Mouse (Mus musculus) frontal cortex, postnatal 14 days (tissue): Measurements from ENCODE around the gene Kat14.
"Not testable (repeated sequence)": the region's sequence is repeated elsewhere in the genome, so short reads cannot be mapped to it uniquely, and the experiment has no call there.

ENCODE experiments used
- DNase-seq, 2 experiments: peaks; one replicate each; pipeline ENCODE4 v3.0.0; 2022; ENCODE audit warnings: low spot score in 2 of 2

Kat14 gene

DNA sequence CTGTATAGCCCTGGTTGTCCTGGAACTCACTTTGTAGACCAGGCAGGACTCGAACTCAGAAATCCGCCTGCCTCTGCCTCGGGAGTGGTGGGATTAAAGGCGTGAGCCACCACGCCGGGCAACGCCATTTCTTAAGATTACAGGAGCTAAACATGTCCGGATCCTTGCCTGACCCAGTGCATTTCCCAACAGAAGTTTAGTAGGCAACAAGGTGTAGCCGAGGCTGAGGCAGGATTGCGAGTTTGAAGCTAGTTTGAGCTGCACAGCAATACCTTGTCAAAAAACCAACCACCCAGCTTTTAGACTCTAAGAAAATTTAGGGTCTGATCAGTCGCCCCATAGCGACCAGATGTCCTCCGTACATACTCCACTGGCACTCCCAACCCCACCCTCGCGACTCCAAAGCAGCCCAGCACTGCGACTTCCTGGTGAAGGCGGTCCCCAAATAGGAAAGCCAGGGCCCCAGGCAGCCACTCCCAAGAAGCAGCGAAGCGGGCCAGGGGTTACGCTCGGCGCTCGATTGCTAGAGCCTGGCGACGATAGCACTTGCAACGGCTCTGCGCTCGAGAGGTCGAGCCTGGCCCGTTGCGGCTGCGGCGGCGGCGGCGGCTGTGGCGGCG lies at the start of gene Kat14, which contains the start of gene Pet117:
Kat14 (plus strand) TSS at position 584 of the 620 bp plus-strand sequence.
Pet117 (plus strand) TSS at position 597 of the 620 bp plus-strand sequence.
- DNase-seq, result peak; percentile 84 to 85

DNA sequence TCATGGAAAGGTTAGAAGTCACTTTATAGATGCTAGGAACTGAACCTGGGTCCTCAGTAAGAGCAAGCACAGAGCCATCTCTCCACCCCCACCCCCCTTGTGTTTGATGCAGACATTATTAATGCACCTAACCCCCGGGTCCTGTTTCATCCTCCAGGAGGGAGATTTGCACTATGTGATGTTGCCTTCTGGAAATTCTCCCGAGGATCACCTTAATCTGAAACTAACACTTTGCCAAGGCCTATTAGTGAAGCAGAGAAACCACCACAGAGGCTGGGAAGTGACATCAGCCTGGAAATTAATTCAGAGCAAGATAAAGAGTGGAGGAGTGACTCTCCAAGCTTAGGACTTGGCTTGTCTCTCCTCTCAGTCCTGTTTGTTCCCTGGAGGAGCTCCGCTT lies 44.6 kb upstream of the Kat14 start:
- DNase-seq, result no peak

DNA sequence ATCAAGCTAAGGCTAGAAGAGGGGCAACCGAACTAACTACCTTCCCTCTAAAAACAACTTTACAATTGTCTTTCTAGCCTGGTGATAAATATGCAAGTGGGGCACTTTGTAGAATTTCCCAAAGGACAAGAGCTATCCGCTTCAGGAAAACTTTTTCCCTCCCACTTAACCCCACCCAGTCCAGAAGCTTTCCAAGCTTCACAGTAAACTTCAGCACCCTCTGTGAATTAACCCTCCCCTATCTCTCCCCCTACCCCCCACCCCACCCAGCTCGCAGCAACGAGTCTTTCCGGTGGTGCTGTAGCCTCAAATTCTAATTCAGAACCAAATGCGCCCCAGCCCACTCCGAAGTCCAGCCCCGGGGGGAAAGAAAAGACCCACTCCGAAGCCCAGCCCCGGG lies 39.3 kb upstream of the Kat14 start:
- DNase-seq, result no peak

DNA sequence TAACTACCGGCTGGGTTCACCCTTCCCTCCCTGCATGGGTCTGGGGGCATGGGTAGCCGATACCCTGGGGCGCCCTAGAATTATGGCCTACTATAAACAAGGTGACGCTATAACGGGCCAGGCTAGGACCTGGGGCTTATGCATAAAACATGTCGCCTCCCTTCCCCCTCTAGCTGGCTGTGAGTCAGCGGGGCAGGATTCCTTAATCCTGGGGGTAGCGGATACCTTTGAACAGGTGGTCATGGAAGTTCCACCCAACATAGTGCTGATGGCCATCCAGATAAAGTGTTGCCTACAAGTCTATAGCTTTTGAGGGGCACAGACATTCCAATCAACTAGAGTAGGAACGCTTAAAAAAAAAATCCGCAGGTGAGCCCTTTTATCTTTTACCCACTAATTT lies 38.8 kb upstream of the Kat14 start:
- DNase-seq, result no peak

DNA sequence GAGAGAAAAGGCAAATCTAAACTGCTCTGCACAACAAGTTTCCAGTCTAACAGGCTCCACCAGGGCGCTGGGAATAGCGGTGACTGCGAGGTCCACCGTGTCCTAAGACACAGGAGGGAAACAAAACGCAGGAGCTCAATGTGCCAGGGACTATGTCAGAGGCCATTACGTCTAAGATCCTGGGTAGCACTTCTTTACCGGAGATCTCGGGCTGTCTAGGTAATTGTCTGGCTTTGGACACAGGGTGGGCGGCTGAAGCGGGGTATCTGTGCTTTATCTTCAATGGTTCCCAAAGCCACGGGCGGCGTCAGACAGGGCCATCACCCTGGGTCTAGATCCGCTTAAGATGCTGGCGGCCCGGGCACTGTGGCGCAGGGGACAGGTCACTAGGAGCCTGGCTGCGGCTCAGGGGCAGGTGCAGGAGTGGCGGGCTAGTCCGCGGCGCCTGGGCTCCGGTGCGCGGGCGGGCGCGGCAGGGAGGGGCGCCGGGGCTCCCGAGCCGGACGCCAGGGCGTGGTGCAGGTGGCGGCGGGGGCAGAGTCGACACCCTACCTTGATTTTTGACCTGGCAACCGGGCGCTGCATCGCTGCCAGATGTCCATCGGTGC lies 38.3 kb upstream of the Kat14 start:
- no peak for DNase-seq

DNA sequence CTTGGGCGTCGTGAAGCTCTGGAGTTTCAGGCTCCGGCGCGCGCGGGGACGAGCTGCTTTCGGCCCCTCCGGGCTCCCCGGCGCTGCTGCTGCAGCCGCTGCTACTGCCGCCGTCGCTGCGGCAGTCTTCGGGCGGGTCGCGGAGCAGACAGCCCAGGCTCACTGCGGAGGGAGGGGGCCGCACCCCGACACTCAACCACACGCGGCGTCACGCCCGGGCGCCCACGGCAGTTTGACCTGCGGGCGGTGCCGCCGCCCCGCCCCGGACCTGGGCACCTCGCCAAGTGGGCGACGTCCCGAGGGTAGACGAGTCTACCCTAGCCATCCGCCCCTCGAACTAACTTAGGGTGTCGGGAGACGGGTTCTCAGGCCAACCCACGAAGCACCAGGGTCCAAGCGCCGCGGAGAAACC lies 37.8 kb upstream of the Kat14 start:
- no peak for DNase-seq

DNA sequence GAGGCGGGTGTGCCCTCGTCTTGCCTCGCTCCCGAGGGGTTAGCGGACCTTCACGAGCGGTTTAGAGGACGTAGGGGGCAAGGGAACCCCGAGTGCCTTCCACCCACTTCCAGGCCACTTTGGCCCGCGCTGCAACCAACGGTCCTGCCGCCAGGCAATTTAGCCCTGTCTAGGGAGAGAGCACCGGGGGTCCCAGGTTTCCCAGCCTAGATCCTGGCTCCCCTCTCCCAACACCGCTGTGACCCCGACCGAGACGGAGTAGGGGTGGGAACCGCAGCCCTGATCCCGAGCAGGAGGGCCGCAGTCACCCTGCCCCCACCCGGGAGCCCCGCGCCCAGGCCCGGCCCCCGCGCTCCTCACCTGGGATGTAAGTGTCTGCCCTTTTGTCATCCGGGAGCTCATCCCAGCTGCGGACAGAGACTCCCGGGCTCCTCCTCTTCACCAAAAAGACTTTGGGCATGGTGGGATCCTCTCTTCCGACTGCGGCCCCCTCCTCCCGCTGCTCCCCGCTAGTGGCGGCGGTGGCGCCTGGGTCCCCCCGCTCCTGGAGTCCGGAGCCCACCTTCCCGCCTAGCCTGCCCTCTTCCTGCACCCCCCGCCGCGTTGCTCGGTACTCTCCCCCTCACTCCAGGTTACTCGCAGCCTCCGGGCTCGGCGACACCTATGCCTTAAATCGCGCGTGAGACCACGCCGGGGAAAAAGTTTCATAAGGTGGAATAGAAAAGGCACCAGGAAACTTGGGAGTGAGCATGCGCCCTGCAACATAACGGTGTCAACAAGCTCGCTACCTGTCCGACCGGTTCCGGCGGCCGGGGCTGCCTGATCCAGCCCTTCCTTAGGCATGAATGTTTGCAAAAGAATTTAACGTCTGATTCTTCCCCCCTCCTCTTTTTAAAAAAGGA lies 37.1 kb upstream of the Kat14 start, which contains the start of gene Ovol2:
Ovol2 (minus strand) TSS at position 746 of the 902 bp plus-strand sequence.
- no peak for DNase-seq

DNA sequence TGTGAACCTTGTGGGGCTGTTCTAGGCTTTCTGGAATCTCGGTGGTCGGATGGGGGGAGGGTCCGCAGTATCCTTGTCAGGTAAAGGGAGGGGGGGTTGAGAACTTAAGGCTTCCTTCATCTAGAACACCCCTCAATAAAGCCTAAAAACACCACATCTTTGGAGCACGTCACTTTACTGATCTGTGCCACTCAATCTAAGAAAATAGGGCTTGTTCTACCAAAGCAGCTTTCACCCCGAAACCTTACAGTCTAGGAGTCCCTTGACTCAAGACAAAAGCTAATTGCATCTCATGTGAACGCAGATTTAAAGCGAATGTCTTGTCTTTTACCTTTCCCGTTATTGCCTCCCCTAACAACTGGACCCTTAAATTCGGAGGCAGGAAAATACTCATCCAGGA lies 36.3 kb upstream of the Kat14 start:
- no peak for DNase-seq

DNA sequence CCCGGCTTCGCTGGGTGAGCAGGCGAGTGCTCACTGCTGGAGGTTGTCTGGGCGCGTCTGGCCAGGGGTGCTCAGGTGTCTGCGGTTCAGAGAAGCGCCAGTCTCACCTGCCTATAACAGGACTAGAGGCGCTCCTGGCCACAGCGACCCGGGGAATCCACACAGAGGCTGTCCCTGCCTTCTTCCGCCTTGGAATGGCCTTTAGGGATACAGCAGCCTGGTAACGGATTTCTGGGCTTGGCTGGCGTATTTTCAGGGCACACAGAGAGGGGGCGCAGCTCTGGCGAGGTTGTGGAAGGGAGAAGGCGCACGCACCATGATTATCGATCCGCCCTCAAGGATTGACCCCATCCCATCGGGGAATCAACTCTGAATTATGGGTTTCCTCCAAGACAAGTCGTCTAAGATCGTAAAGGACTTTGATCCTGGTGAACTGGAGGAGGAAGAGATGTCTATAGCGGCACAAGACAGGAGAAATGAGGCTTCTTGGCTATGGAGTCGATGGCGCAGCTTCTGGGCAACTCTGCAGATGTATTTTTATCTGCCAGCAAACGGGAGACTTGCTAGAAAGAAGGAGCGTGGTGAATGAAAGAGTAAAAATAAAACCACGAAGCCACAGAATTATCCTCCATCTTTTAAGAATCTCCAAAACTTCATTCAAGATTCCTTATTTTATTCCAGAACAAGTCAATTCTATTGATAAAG lies 35.5 kb upstream of the Kat14 start:
- no peak for DNase-seq

DNA sequence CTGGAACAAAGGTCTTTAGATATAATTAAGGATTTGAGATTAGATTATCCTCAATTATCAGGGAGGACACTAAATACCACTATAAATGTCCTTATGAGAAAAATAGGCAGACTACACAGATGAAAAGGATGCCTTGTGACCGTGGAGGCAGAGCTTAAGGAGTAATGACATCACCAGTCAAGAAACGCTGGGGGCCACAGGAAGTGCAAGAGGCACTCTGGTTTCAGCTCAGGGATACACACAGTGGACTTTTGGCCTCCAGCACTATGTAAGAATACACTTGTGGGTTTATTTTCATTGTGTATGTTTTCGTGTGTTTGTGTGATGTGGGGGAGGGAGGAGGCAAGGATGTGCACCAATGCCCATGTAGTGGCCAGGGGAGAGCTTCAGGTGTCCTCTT lies 31.6 kb upstream of the Kat14 start:
- DNase-seq, result no peak

DNA sequence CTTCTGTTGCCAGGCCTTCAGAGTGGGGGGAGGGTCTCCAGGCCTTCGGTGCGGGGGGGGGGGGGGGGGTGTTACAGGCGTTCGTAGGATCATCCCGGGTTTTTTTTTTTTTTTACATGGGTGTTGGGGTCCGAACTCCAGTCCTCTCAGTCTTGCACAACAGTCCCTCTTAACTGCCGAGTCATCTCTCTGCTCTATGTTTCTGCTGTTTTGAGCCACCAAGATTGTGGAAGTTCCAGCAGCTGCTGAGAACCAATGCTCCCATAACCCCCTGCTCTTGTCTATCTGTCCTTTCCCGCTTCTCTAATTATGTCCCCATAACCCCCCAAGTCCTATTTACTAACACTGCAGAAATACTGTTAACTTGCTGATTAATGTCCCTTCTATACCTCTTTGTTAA lies 31.1 kb upstream of the Kat14 start:
- DNase-seq, result no peak

DNA sequence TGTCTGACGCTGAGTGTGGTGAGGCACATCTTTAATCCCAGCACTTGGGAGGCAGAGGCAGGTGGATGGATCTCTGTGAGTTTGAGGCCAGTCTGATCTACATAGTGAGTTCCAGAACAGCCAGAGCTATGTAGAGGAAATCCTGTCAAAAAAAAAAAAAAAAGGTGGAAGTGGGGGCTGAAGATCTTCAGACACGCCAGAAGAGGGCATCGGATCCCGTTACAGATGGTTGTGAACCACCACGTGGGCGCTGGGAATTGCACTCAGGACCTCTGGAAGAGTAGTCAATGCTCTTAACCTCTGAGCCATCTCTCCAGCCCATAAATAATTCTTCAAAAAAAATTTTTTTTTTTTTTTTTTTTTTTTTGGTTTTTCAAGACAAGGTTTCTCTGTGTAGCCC lies 30.6 kb upstream of the Kat14 start:
- DNase-seq, result not testable (repeated sequence)

DNA sequence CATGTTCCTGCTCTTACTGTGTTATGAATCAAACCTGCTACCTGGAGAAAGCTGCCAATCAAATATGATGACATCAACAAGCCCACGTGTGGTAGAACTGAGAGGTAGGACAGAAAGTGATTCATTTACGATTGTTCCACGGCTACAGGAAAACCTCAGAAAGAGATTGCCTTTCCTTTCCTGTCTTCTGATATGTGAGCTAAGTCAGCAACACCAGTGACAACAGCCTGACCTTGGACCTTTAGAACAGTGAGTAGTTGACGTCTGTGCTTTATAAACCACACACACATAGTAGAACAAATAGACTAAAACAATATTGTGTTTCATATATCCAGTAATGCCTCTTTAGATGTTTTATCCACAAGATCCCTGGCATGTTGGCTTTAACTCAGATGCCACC lies 25.6 kb upstream of the Kat14 start:
- no peak for DNase-seq

DNA sequence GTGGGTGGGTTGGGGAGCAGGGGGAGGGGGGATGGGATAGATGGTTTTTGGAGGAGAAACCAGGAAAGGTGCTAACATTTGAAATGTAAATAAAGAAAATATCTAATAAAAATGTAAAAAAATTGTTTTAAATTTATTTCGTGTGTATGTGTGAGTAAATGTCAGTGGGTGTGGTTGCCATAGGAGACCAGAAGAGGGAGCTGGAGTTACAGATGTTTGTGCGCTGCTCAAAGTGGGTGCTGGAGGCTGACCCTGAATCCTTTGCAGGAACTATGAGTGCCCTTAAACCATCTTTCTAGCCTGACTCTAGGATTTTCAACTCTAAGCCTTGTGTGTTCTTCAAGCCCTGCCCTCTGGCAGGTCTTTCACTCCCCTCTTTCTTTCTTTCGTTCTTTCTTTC lies 20.3 kb upstream of the Kat14 start:
- no peak for DNase-seq

DNA sequence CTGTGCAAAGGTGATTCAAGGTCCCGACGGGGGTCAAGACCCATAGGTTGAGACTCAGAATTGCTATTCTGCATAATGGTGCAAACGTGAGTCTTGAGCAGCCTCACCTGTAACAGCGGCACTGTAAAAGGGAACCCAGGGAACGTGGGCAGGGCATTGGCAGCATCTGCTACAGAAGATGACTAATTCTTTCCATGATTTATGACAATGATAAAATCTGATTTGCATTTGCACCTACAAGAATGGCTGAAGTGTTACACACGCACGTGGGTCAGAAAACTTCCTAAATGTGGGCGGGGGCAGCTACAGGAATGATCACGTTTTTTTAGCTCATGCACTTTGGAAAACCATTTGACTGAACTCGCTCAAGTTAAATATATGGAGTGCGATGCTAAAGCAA lies 15.9 kb upstream of the Kat14 start:
- DNase-seq, result no peak

DNA sequence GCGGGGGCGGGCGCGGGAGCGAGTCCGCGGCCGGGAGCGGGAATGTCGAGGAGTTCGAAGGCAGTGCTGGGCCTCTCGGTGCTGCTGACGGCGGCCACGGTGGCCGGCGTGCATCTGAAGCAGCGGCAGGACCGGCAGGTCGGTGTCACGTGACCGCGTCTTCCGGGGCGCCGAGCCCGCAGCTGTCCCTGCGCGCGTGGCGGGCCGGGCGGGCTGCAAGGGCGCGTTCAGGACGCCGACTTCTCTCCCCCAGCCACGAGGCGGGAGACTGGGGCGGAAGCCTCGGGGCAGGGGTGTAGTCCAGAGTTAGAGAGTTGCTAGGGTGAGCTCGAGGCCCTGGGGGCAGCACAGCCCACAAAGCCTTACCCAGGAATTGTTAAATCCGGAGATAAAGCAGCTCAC lies 238 bp downstream of the Kat14 start:
- peak in 1 of 2 experiments; percentile 66 for DNase-seq

DNA sequence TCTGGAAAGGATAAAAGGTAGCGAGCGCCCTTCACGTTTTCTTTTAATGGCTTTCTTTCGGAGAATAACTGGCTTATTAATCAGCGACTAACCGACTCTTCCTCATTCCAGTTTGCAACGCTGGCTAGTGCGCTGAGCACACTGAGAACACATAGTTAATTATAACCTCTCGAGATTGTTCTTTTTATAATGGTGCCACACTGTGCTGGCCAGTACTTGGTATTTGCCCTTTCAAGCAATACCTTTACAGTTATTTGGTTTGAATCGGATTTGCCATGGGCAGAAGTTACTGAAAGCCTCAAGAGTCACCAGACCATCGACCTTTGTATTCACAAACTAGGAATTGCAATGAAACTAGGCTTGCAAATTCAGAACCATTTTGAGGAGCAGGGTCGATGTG lies 728 bp downstream of the Kat14 start:
- DNase-seq, result no peak

DNA sequence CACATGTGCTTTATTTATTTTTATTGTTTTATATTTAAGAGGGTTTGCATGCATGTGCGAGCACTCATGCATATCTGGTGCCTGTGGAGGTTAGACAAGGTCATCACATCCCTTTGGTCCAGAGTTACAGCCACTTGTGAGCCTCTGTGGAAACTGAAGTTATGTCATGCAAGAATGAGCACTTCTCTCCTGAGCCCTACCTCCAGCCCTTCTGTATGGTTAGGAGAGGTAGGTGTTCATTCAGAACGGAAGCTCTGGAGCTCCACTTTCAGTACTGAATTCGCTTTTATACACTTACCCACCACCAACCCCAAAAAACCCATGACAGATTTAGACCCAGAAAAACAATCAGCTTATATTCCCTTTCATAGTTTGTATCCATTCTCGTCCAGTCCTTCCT lies 2.8 kb downstream of the Kat14 start:
- no peak for DNase-seq

DNA sequence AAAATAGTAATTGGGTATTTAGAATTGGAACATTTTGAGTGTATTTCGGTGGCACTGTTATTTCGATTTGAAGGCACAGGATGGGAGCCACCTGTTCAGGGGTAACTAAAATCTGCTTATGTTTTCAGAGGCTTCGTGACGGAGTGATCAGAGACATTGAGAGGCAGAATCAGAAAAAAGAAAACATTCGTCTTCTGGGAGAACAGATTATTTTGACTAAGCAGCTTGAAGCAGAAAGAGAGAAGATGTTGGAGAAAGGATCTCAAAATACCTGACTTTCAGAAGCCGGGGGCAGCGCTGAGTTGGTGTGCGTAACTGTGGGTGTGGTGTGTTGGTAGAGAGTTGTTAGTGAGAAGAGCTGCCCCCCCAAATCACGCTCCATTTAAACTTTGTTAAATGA lies 4.3 kb downstream of the Kat14 start:
- DNase-seq, result no peak

DNA sequence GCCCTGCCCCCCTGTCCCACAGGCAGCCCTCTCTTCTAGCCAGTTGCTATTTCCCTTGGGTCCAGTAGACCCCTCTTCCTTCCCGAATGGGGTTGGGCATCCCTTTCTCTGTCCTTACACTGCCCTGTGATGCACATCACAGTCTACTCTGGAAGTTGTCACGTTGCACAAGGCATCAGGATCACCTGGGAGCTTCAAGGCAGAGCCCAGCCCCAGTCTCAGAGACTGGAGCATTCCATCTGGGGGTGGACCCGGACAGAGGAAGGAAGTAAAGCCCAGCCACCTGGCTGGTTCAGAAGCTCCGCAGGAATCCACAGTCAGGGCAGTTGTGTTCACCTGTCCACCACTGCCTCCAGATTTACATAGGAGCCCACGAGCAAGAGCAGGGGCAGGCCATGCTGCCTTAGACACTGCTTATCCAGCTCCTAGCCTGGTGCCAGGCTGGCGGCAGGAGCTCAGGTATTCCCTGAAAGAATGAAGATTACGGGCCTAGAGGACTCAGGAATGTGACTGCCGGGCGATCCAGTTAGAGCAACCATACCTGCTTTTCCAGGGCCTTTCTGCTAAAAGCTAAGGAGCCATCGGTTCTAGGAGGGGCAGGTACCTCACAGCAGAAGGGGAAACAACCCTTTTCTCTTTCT lies 6.4 kb downstream of the Kat14 start:
- DNase-seq, result no peak

DNA sequence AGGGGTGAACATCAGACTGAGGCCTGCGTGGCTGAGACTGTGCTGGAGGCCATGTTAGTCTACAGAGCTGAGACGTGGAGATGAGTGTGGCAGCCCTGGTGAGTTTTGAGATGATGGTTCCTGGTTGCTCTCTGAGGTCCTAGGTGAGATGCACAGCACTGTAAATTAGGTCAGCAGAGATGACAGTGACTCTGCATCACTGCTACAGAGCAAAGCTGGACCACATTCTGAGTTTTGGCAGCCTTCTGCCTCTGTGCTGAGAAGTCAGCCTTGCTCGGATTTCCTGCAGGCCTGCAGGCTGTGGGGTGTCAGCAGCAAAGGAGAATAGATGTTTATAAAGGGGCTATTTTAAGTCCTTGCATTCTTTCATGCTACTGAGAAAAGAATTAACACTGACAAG lies 12.5 kb downstream of the Kat14 start:
- DNase-seq, result no peak

DNA sequence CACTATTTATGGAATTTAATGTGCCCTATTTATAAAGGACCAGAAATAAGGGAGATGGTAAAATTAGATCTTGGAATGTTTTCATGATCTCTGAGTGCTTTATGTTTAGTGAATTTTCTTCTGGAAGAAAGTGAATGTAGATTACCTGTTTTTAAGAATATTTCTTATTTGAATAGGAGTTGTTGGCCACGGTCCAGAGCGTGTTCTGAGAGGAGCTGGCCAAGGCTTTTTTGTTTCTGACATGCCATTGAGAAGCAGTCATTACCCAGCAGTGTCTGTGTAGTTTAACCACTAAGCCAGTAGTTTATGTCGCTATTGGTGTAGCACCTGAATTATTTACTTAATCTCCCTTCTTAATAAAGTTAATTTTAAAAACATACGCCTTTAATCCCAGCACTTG lies 13.0 kb downstream of the Kat14 start:
- DNase-seq, result no peak
